Mouse (Mus musculus) midbrain, embryonic 11.5 days (tissue): ENCODE measurements at regions not wholly inside any gene's neighbourhood (a gene's known extent, or its start where the extent isn't known, plus 50 kb on each side); places are given as distances from the start of the nearest gene placed in this dataset.

Experiments
- ATAC-seq: fragments of 200-750 bp; cut with Nextera tagmentation; 2 replicates; pipeline ENCODE4 v1.8.0; 2017; ENCODE audit warnings: moderate TSS enrichment, moderate library complexity; ENCODE audit not compliant: low FRiP score
- DNase-seq: peaks from one replicate; pipeline ENCODE4 v3.0.0; 2015; ENCODE audit warnings: low spot score; ENCODE audit errors: missing footprints
- H3K27ac ChIP-seq: fragments of 300-500 bp; sonication (generic); 2 replicates; pipeline ENCODE4 v1.5.1; 2014; ENCODE audit warnings: low read depth, low read length
- H3K27me3 ChIP-seq: fragments of 300-500 bp; sonication (generic); 2 replicates; pipeline ENCODE4 v1.6.1; 2014; ENCODE audit warnings: mild to moderate bottlenecking, low read length, moderate library complexity, mixed read lengths; ENCODE audit not compliant: control insufficient read depth, insufficient read depth
- H3K36me3 ChIP-seq: fragments of 300-500 bp; sonication (generic); 2 replicates; pipeline ENCODE4 v1.6.1; 2014; ENCODE audit warnings: mild to moderate bottlenecking, low read length, moderate library complexity, mixed read lengths; ENCODE audit not compliant: control insufficient read depth, insufficient read depth
- H3K4me1 ChIP-seq: fragments of 300-500 bp; sonication (generic); 2 replicates; pipeline ENCODE4 v1.6.1; 2014; ENCODE audit warnings: low read length; ENCODE audit not compliant: control insufficient read depth, insufficient read depth
- H3K4me2 ChIP-seq: fragments of 300-500 bp; sonication (generic); 2 replicates; pipeline ENCODE4 v1.6.1; 2014; ENCODE audit warnings: mild to moderate bottlenecking, moderate library complexity
- H3K4me3 ChIP-seq: fragments of 300-500 bp; sonication (generic); 2 replicates; pipeline ENCODE4 v1.5.1; 2014; ENCODE audit warnings: low read depth, low read length
- H3K9ac ChIP-seq: fragments of 300-500 bp; sonication (generic); 2 replicates; pipeline ENCODE4 v1.6.1; 2014; ENCODE audit warnings: low read length
- H3K9me3 ChIP-seq: fragments of 300-500 bp; sonication (generic); 2 replicates; pipeline ENCODE4 v1.6.1; 2016; ENCODE audit warnings: low read length; ENCODE audit not compliant: control insufficient read depth
- WGBS: fragments of 180-500 bp; shearing (Covaris S2); extraction: QIAGEN DNeasy Blood & Tissue Kit; methylation state at CpG from one replicate; pipeline ENCODE4 v1.1.7; 2014; 5-methylcytosine and 5-hydroxymethylcytosine counted together

GRCm38 (mm10) chr9:25655767-25656513, 174.6 kb downstream of the Eepd1 start:
- WGBS, result 10% methylated on average over 3 of the region's 3 CpGs

GRCm38 (mm10) chr9:25656534-25656933, 175.2 kb downstream of the Eepd1 start:
- Histone ChIP-seq H3K9me3 (no peaks in the 10 kb centered on the region), H3K4me1 (no peaks in the 10 kb centered on the region), H3K36me3 (no peaks in the 10 kb centered on the region), H3K4me2 (no peak overlapping the region), H3K4me3 (no peak overlapping the region), H3K27me3 (no peaks in the 10 kb centered on the region), H3K9ac (no peak overlapping the region), H3K27ac (no peak overlapping the region)
- 90% methylated on average over 3 of the region's 3 CpGs for WGBS
- no peak for DNase-seq
- ATAC-seq, result no peak

More at GRCm38 (mm10) chr9:25655767-25656513, 174.6 kb downstream of the Eepd1 start:
- Histone ChIP-seq H3K4me3 (no peak overlapping the region), H3K4me1 (no peaks in the 10 kb centered on the region), H3K4me2 (no peak overlapping the region), H3K36me3 (no peaks in the 10 kb centered on the region), H3K9me3 (no peaks in the 10 kb centered on the region), H3K27me3 (no peaks in the 10 kb centered on the region), H3K9ac (no peak overlapping the region), H3K27ac (no peak overlapping the region)
- ATAC-seq (peak; percentile 64; the same call in 1 of the 2 replicates), DNase-seq (peak; percentile 94)

GRCm38 (mm10) chr9:25683635-25684333, 202.4 kb downstream of the Eepd1 start:
- H3K4me3 ChIP-seq, result no peak overlapping the region
- no peak for ATAC-seq
- H3K9me3 ChIP-seq, result no peaks in the 10 kb centered on the region
- H3K9ac ChIP-seq, result no peak overlapping the region
- WGBS, result 83% methylated on average over 4 of the region's 4 CpGs
- H3K36me3 ChIP-seq, result no peaks in the 10 kb centered on the region
- no peak overlapping the region for H3K4me2 ChIP-seq
- no peak overlapping the region for H3K27ac ChIP-seq
- DNase-seq, result no peak
- no peaks in the 10 kb centered on the region for H3K27me3 ChIP-seq
- no peaks in the 10 kb centered on the region for H3K4me1 ChIP-seq

DNA sequence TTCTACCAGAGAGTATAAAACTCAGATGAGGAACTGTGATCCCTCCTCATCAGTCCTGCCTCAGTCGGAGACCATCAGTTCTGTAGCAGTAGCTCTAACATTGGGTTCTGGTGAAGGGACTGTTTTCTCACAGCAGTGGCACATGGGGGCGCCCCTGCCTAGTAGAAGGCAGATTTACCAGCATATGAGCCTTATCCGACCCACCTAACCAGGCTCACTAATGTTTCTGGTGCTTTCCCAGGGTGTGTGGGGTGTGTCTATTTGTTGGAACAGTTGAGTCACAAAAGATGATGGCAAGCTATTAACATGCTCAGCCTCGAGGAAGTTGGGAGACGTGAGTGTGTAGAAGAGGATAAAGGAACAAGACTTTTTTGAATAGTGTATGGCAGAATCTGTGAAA, 212.3 kb downstream of the Eepd1 start:
- Histone ChIP-seq H3K9me3 (no peaks in the 10 kb centered on the region), H3K36me3 (no peaks in the 10 kb centered on the region)
- WGBS, result 24% methylated on average over 5 of the region's 5 CpGs

DNA sequence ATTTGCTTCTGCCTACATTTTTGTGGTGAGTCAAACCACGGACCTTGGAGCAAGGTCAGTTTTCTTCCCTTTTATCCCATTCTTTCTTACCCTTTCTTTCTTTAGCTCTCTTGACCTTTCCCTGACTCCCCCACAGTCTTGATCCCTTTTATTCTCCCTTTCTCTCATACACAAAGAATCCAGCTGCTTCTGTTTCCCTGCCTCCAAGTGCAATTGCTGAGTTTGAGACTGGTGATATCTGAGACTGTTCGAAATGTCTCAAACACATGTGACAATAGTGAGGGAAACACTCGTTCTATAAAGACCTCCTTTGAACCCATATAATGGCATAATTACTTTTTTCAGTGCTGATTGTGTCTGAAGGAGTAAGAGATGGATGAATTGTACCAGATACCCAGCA, 213.7 kb downstream of the Eepd1 start:
- no peak overlapping the region for H3K27ac ChIP-seq
- H3K36me3 ChIP-seq, result no peaks in the 10 kb centered on the region
- peaks cover 2% of the 10 kb centered on the region; the same call in 1 of the 2 replicates for H3K4me1 ChIP-seq
- H3K9ac ChIP-seq, result no peak overlapping the region
- H3K27me3 ChIP-seq, result no peaks in the 10 kb centered on the region
- ATAC-seq, result peak; percentile 79
- 7% methylated on average over 3 of the region's 3 CpGs for WGBS
- no peak overlapping the region for H3K4me2 ChIP-seq
- peak; percentile 88 for DNase-seq
- no peaks in the 10 kb centered on the region for H3K9me3 ChIP-seq
- H3K4me3 ChIP-seq, result no peak overlapping the region

More for the DNA sequence above, 212.3 kb downstream of the Eepd1 start:
- peaks cover 2% of the 10 kb centered on the region; the same call in 1 of the 2 replicates for H3K4me1 ChIP-seq
- no peaks in the 10 kb centered on the region for H3K27me3 ChIP-seq
- no peak overlapping the region for H3K27ac ChIP-seq
- H3K9ac ChIP-seq, result no peak overlapping the region
- peak; percentile 91 for DNase-seq
- ATAC-seq, result peak; percentile 85
- H3K4me2 ChIP-seq, result no peak overlapping the region
- no peak overlapping the region for H3K4me3 ChIP-seq

- ATAC-seq (no peak), DNase-seq (no peak)
- H3K4me1 ChIP-seq, result no peaks in the 10 kb centered on the region
- H3K36me3 ChIP-seq, result no peaks in the 10 kb centered on the region
- no peak overlapping the region for H3K9ac ChIP-seq
- no peaks in the 10 kb centered on the region for H3K9me3 ChIP-seq
- H3K4me2 ChIP-seq, result no peak overlapping the region
- H3K27me3 ChIP-seq, result no peaks in the 10 kb centered on the region
- no peak overlapping the region for H3K27ac ChIP-seq
- H3K4me3 ChIP-seq, result no peak overlapping the region
Measured at GRCm38 (mm10) chr9:25713636-25714035, 232.3 kb downstream of the Eepd1 start.

DNA sequence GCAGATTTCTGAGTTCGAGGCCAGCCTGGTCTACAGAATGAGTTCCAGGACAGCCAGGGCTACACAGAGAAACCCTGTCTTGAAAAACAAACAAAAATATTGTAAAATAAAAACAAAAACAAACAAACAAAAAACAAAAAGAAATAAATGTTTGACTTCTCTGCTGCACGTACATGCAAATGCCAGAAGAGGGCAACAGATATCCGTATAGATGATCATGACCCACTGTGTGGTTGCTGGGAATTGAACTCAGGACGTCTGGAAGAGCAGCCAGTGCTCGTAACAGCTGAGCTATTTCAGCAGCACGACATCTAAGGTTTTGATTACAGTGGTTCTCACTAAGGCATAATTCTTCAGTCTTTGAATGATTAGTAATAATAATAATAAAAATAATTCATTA, 262.8 kb downstream of the Eepd1 start:
- H3K27ac ChIP-seq, result no peak overlapping the region
- DNase-seq, result no peak
- no peaks in the 10 kb centered on the region for H3K4me1 ChIP-seq
- no peaks in the 10 kb centered on the region for H3K9me3 ChIP-seq
- no peaks in the 10 kb centered on the region for H3K27me3 ChIP-seq
- no peak overlapping the region for H3K9ac ChIP-seq
- ATAC-seq, result no peak
- no peaks in the 10 kb centered on the region for H3K36me3 ChIP-seq
- 63% methylated on average over 6 of the region's 6 CpGs for WGBS
- H3K4me2 ChIP-seq, result no peak overlapping the region
- no peak overlapping the region for H3K4me3 ChIP-seq

- H3K27ac ChIP-seq, result no peak overlapping the region
- H3K36me3 ChIP-seq, result no peaks in the 10 kb centered on the region
- DNase-seq (no peak), ATAC-seq (no peak)
- H3K27me3 ChIP-seq, result no peaks in the 10 kb centered on the region
- no peaks in the 10 kb centered on the region for H3K4me1 ChIP-seq
- no peak overlapping the region for H3K9ac ChIP-seq
- H3K4me2 ChIP-seq, result no peak overlapping the region
- no peaks in the 10 kb centered on the region for H3K9me3 ChIP-seq
- no peak overlapping the region for H3K4me3 ChIP-seq
Measured at GRCm38 (mm10) chr9:25751138-25751537, 269.8 kb downstream of the Eepd1 start.

DNA sequence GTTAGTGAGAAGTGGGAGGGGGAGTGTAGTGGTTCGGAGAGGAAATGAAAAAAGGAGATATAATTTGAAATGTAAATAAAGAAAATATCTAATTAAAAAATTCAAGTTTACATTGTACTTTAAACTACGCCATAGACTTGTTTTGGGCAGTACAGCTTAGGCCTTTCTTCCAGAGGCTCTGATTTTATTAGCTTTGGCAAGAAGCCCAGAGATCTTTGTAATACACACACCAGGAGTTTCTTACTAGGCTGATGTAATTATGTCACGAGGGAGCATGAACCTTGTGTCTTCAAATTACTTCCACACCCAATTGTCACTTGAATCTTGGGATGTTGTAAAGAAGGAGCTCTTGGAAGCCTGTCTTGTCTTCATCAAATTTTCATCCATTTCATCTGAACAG, 292.6 kb downstream of the Eepd1 start:
- no peaks in the 10 kb centered on the region for H3K4me1 ChIP-seq
- no peak for DNase-seq
- WGBS, result 85% methylated on average over 3 of the region's 3 CpGs
- H3K4me2 ChIP-seq, result no peak overlapping the region
- H3K4me3 ChIP-seq, result no peak overlapping the region
- H3K27me3 ChIP-seq, result no peaks in the 10 kb centered on the region
- H3K27ac ChIP-seq, result no peak overlapping the region
- H3K9me3 ChIP-seq, result no peaks in the 10 kb centered on the region
- no peak overlapping the region for H3K9ac ChIP-seq
- ATAC-seq, result no peak
- H3K36me3 ChIP-seq, result no peaks in the 10 kb centered on the region
